Mouse (Mus musculus) gonadal fat pad, adult 2 months (tissue): ENCODE measurements around the gene Mpzl3. TPM values are rescaled to one million over a fixed set of nuclear protein-coding genes. Genes with fewer than 3 reads are reported as not detected.
"Not testable (repeated sequence)": the region's sequence is repeated elsewhere in the genome, so short reads cannot be mapped to it uniquely, and the experiment has no call there.

Experiments used
- DNase-seq: peaks from one replicate; pipeline ENCODE4 v3.0.0-alpha.2; 2012; ENCODE audit warnings: low read depth
- polyA plus RNA-seq: library from polyadenylated mRNA; depleted of rRNA; stranded (reverse); fragments of >200 nt; gene quantifications from 2 replicates; pipeline ENCODE4 v1.2.3, GENCODE M21; 2012; rRNA removed

Mpzl3 gene
- 5.8 and 7.3 TPM in 2 replicates for polyA plus RNA-seq

GRCm38 (mm10) chr9:45055082-45055713 lies at the start of gene Mpzl3:
Gene Mpzl3, plus strand, starts transcription at chr9:45055186.
- no peak for DNase-seq

GRCm38 (mm10) chr9:45007404-45007803 lies 47.6 kb upstream of the Mpzl3 start:
- no peak for DNase-seq

- DNase-seq = no peak
Observed at GRCm38 (mm10) chr9:45008342-45008741, 46.6 kb upstream of the Mpzl3 start.

- DNase-seq = no peak
Observed at GRCm38 (mm10) chr9:45009180-45010078, 45.6 kb upstream of the Mpzl3 start, which contains the start of gene Cd3e. Gene Cd3e, minus strand, starts transcription at chr9:45009627.

- DNase-seq = no peak
Observed at GRCm38 (mm10) chr9:45010461-45010860, 44.5 kb upstream of the Mpzl3 start.

- DNase-seq = no peak
Observed at GRCm38 (mm10) chr9:45011291-45011690, 43.7 kb upstream of the Mpzl3 start.

- DNase-seq = no peak
Observed at GRCm38 (mm10) chr9:45014879-45015278, 40.1 kb upstream of the Mpzl3 start.

- DNase-seq = no peak
Observed at GRCm38 (mm10) chr9:45015841-45016240, 39.1 kb upstream of the Mpzl3 start.

GRCm38 (mm10) chr9:45018031-45018430 lies 37.0 kb upstream of the Mpzl3 start:
- DNase-seq = no peak

- no peak for DNase-seq
Observed at GRCm38 (mm10) chr9:45022800-45023199, 32.2 kb upstream of the Mpzl3 start.

- DNase-seq = no peak
Observed at GRCm38 (mm10) chr9:45023638-45024037, 31.3 kb upstream of the Mpzl3 start.

- peak; percentile 65 for DNase-seq
Observed at GRCm38 (mm10) chr9:45024187-45024586, 30.8 kb upstream of the Mpzl3 start.

GRCm38 (mm10) chr9:45027376-45027775 lies 27.6 kb upstream of the Mpzl3 start:
- DNase-seq = peak; percentile 84

- DNase-seq = no peak
Observed at GRCm38 (mm10) chr9:45030341-45030740, 24.6 kb upstream of the Mpzl3 start.

GRCm38 (mm10) chr9:45032261-45032660 lies 22.7 kb upstream of the Mpzl3 start:
- DNase-seq = no peak

GRCm38 (mm10) chr9:45034526-45034925 lies 20.5 kb upstream of the Mpzl3 start:
- DNase-seq = no peak

GRCm38 (mm10) chr9:45037803-45038202 lies 17.2 kb upstream of the Mpzl3 start:
- not testable (repeated sequence) for DNase-seq

GRCm38 (mm10) chr9:45039499-45039898 lies 15.5 kb upstream of the Mpzl3 start, which contains the start of gene Mpzl2:
Gene Mpzl2, plus strand, starts transcription at chr9:45039799.
- no peak for DNase-seq

GRCm38 (mm10) chr9:45040066-45040845 lies 14.7 kb upstream of the Mpzl3 start:
- no peak for DNase-seq

- DNase-seq = no peak
Observed at GRCm38 (mm10) chr9:45041131-45041838, 13.7 kb upstream of the Mpzl3 start.

- DNase-seq = no peak
Observed at GRCm38 (mm10) chr9:45042056-45042720, 12.8 kb upstream of the Mpzl3 start.
